Mouse (Mus musculus) urinary bladder, postnatal 4 days (tissue): ENCODE data around the gene Vmn2r14.
"Not testable (repeated sequence)": the region's sequence is repeated elsewhere in the genome, so short reads cannot be mapped to it uniquely, and the experiment has no call there.

Experiments
- DNase-seq, 2 experiments: peaks; one replicate each; pipeline ENCODE4 v3.0.0; 2021 to 2022; ENCODE audit warnings: low spot score in 2 of 2

Gene Vmn2r14

GRCm38 (mm10) chr5:109224608-109225007 is at the start of gene Vmn2r14:
TSS of gene Vmn2r14 (minus strand) at chr5:109224708.
- DNase-seq: no peak

- not testable (repeated sequence) for DNase-seq
Observed at GRCm38 (mm10) chr5:109192099-109192498, 32.4 kb downstream of the Vmn2r14 start, which contains the start of gene Vmn2r13. TSS of gene Vmn2r13 (minus strand) at chr5:109192199.

GRCm38 (mm10) chr5:109166851-109167250 is 57.7 kb downstream of the Vmn2r14 start:
- DNase-seq: not testable (repeated sequence)
